Mouse (Mus musculus): Measurements from ENCODE around the gene Fxr2.

DNA sequence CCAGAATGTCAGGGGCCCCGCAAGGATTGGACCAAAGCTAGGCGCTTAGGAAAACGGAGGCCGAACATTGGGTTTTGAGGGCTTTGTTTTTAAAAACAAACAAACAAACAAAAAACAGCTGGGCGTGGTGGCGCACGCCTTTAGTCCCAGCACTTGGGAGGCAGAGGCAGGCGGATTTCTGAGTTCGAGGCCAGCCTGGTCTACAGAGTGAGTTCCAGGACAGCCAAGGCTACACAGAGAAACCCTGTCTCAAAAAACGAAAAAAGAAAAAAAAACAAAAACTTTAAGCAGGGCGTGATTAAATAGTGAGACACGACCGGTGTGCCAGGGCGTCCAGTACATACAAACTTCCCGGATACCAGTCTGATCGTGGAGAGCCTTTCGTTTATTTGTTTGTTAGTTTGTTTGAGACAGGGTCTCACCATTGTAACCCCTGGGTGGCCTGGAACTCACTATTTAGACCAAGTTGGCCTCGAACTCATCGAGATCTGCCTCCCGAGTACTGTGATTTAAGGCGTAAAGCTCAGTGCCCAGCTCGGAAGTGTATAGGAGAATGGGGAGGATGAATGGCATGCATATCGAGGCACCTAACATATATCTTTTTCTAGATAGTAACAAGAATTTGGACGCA lies 49.5 kb downstream of the Fxr2 start:
- TF ChIP-seq CTCF (IDR thresholded peaks at IDR 0.05; ENCODE audit: control insufficient read depth, insufficient read depth, low read length) (no peak), POLR2A (IDR thresholded peaks at IDR 0.05; ENCODE audit: borderline replicate concordance, control insufficient read depth, low read depth, low read length) (no peak)
